26 mouse cellular contexts compared by ENCODE assay signal in genomic region chr11:94546381-94546780, GRCm38 (mm10). TPM values are rescaled to one million over a fixed set of nuclear protein-coding genes. Genes with fewer than 3 reads are reported as not detected.
A peak's percentile ranks its signal among the peaks of the same experiment; 100 is the strongest.
DNase-seq lines count a peak whose midpoint lies in the region; ATAC-seq and TF ChIP-seq lines count a peak whose summit lies in the region.
"Had no signal": no experiment of that assay in that cellular context is flagged by ENCODE, and none has a peak within 500 bp of the region (broad histone marks: within the 10 kb centered on the region; RNA-seq: fewer than 3 reads in every experiment).

No protein-coding gene starts in this region.

- no peak for ATAC-seq in hindbrain, postnatal 0 days
- ATAC-seq: forebrain, embryonic 13.5 days; forebrain, embryonic 16.5 days had no signal

- H3K27ac ChIP-seq in hindbrain, postnatal 0 days: no peak overlapping the region
- no peak overlapping the region for H3K27ac ChIP-seq in gastrocnemius, adult 2 months
- H3K27ac ChIP-seq: forebrain, embryonic 10.5 days; forebrain, embryonic 13.5 days; heart, embryonic 15.5 days; hindbrain, embryonic 14.5 days had no signal

- H3K9me3 ChIP-seq in hindbrain, postnatal 0 days (ENCODE audit: low read length): no peaks in the 10 kb centered on the region
- H3K9me3 ChIP-seq: forebrain, embryonic 10.5 days; forebrain, embryonic 13.5 days; heart, embryonic 15.5 days had no signal

- H3K36me3 ChIP-seq in hindbrain, postnatal 0 days (ENCODE audit: insufficient read depth, low read length): peaks cover 7% of the 10 kb centered on the region; the same call in 1 of the 2 replicates
- H3K36me3 ChIP-seq: heart, embryonic 15.5 days had no signal

- H3K27me3 ChIP-seq in hindbrain, postnatal 0 days (ENCODE audit: insufficient read depth, low read length): no peaks in the 10 kb centered on the region
- H3K27me3 ChIP-seq: forebrain, embryonic 13.5 days; heart, embryonic 12.5 days; heart, embryonic 15.5 days had no signal

- peak; percentile 16 for DNase-seq in cerebellum, adult 8-10 months
- no peak for DNase-seq in cerebellum, postnatal 14 days
- peak; percentile 91 for DNase-seq in heart, adult 11 months
- no peak for DNase-seq in heart, postnatal 4 days
- peak; percentile 41 for DNase-seq in R1 (ENCODE audit: low read depth, low spot score)
- DNase-seq in hindbrain, postnatal 0 days (ENCODE audit: low spot score): no peak
- DNase-seq in gastrocnemius, adult 2 months: no peak
- DNase-seq: adrenal gland, adult 2 months; adrenal gland, postnatal 14 days; B cell, adult 2 months; cerebellum, adult 11 months; cerebellum, postnatal 25 days; gastrocnemius, postnatal 14 days; heart, adult 18-20 months; heart, postnatal 10 days; heart, postnatal 36 days; kidney, adult 18-20 months had no signal

- H3K9ac ChIP-seq in hindbrain, postnatal 0 days (replicated peaks; ENCODE audit: low read length): no peak overlapping the region
- H3K9ac ChIP-seq: forebrain, embryonic 13.5 days; heart, embryonic 12.5 days; heart, embryonic 15.5 days; hindbrain, embryonic 14.5 days had no signal

- H3K4me3 ChIP-seq in hindbrain, postnatal 0 days (ENCODE audit: low read length): no peak overlapping the region
- H3K4me3 ChIP-seq in gastrocnemius, adult 2 months: no peak overlapping the region
- H3K4me3 ChIP-seq: forebrain, embryonic 10.5 days; forebrain, embryonic 13.5 days; heart, embryonic 12.5 days; heart, embryonic 15.5 days had no signal

- intact Hi-C loops in gastrocnemius, adult 2 months (cut with DNase I): loop anchor here (5.0 kb wide), 1 partner anchor 214 kb away; no protein-coding TSS in a partner anchor

- no peak for TF ChIP-seq CTCF in hindbrain, postnatal 0 days (IDR thresholded peaks at IDR 0.05; ENCODE audit: low read depth)
- no peak for TF ChIP-seq CTCF in gastrocnemius, adult 2 months (IDR thresholded peaks at IDR 0.05)

- H3K4me1 ChIP-seq in hindbrain, postnatal 0 days (ENCODE audit: insufficient read depth, low read length): peaks cover 7% of the 10 kb centered on the region; the same call in 1 of the 2 replicates

- no peak overlapping the region for H3K4me2 ChIP-seq in hindbrain, postnatal 0 days (ENCODE audit: low read depth, low read length)
- H3K4me2 ChIP-seq: forebrain, embryonic 13.5 days; heart, embryonic 12.5 days; heart, embryonic 15.5 days; hindbrain, embryonic 14.5 days had no signal

- 99% methylated on average over 5 of the region's 5 CpGs for WGBS in hindbrain, postnatal 0 days

RNA-seq across cellular contexts. Expression of gene Rsad1, which starts 2.7 kb away (rescaled TPM):
- total RNA-seq in heart, postnatal 4 days (2021): 10 to 100 TPM; 12.3 to 13.0 TPM
- total RNA-seq in hindbrain, postnatal 0 days (2014; rRNA removed): 9.3 and 12.9 TPM in 2 replicates
- polyA plus RNA-seq in hindbrain, postnatal 0 days (2015; fragmentation: Nextera tagmentation; extraction: Ambion mirVana): 9.2 and 11.3 TPM in 2 replicates
- 1 to 10 TPM; 2.9 to 4.1 TPM for total RNA-seq in gastrocnemius, adult 2 months (2021)

RNA-seq across cellular contexts. Expression of gene Chad, which starts 18.5 kb away (rescaled TPM):
- total RNA-seq in heart, postnatal 4 days (2021): under 1 TPM; 0.61 to 0.62 TPM
- total RNA-seq in hindbrain, postnatal 0 days (2014; rRNA removed): 0.61 and 1.2 TPM in 2 replicates
- polyA plus RNA-seq in hindbrain, postnatal 0 days (2015; fragmentation: Nextera tagmentation; extraction: Ambion mirVana): 1.2 and 1.4 TPM in 2 replicates
- total RNA-seq in gastrocnemius, adult 2 months (2021): 10 to 100 TPM in 1 of 2 experiments, 1 to 10 TPM in 1; 9.5 to 69.2 TPM
- total RNA-seq: adrenal gland, adult 2 months; adrenal gland, postnatal 14 days; ES-E14 had no signal
- polyA plus RNA-seq: kidney, embryonic 14.5 days had no signal

RNA-seq across cellular contexts. Expression of gene Mycbpap, which starts 24.8 kb away (rescaled TPM):
- 1 to 10 TPM; 5.9 to 6.3 TPM for total RNA-seq in heart, postnatal 4 days (2021)
- total RNA-seq in hindbrain, postnatal 0 days (2014; rRNA removed): 2.3 and 4.8 TPM in 2 replicates
- 1.1 and 1.5 TPM in 2 replicates for polyA plus RNA-seq in hindbrain, postnatal 0 days (2015; fragmentation: Nextera tagmentation; extraction: Ambion mirVana)
- not detected for total RNA-seq in gastrocnemius, adult 2 months (2021)
- total RNA-seq: gastrocnemius, adult 18-20 months had no signal

RNA-seq across cellular contexts. Expression of gene Epn3, which starts 46.6 kb away (rescaled TPM):
- 10 to 100 TPM; 31.3 to 34.3 TPM for total RNA-seq in heart, postnatal 4 days (2021)
- total RNA-seq in hindbrain, postnatal 0 days (2014; rRNA removed): 2.7 and 6.2 TPM in 2 replicates
- 3.6 and 3.7 TPM in 2 replicates for polyA plus RNA-seq in hindbrain, postnatal 0 days (2015; fragmentation: Nextera tagmentation; extraction: Ambion mirVana)
- under 1 TPM in 1 of 2 experiments, not detected in 1; 0.05 TPM for total RNA-seq in gastrocnemius, adult 2 months (2021)
- total RNA-seq: gastrocnemius, adult 18-20 months had no signal

RNA-seq across cellular contexts. Expression of gene Acsf2, which starts 55.3 kb away (rescaled TPM):
- total RNA-seq in heart, postnatal 4 days (2021): 10 to 100 TPM; 29.8 to 30.4 TPM
- 4.8 and 6.8 TPM in 2 replicates for total RNA-seq in hindbrain, postnatal 0 days (2014; rRNA removed)
- polyA plus RNA-seq in hindbrain, postnatal 0 days (2015; fragmentation: Nextera tagmentation; extraction: Ambion mirVana): 2.6 and 2.8 TPM in 2 replicates
- 1 to 10 TPM; 1.6 to 3.6 TPM for total RNA-seq in gastrocnemius, adult 2 months (2021)

Comparison
In these comparisons a context has a peak if more than half of its experiments do, and no peak if none do; other contexts are left out.
1. DNase-seq: peak in cerebellum, adult 8-10 months (single experiment), heart, adult 11 months (single experiment) and R1 (single experiment); none in cerebellum, postnatal 14 days (0 of 2), heart, postnatal 4 days (single experiment), hindbrain, postnatal 0 days (single experiment) and gastrocnemius, adult 2 months (single experiment).